Mouse (Mus musculus) fibroblast of lung, adult 2 months (primary cell): ENCODE measurements around the gene Pid1.

Source experiments
- DNase-seq: peaks from one replicate; pipeline ENCODE4 v3.0.0-alpha.2; 2011; ENCODE audit warnings: low read depth

Pid1 gene

DNA sequence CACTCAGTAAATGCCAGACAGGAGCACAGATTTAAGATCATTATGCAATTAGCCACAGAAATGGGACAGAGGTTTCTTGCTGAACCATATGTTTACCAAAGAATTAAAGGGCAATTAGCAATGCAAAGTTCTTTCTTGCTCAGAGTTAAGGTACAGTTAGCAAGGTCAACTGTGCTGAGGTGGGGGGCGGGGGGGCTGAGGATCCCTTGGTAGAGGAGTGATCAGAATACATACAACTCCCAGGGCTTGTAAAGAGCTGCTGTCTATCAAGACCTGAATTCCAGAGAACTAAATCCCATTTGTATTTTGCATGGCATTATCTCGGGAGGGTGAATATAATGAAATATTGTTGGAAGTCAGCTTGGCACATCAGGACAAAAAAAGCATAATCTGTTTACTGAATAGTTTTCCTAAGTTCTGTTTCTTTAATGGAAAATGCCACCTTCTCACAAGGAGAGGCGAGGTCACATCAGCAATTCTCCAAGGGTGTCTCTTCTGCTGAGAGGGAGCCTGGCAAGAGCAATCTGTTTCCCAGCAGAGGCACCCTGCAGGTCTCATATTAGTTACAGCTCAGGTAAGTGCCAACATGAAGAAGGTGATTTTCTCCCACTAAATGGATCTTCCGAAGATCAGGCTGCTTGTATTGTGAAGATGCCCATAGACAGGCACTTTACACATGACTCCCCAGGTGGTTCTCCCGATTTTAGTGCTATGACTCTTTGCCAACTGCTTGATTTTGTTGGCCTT, 306.9 kb downstream of the Pid1 start:
- no peak for DNase-seq

GRCm38 (mm10) chr1:84056306-84056705, 307.7 kb downstream of the Pid1 start:
- no peak for DNase-seq

DNA sequence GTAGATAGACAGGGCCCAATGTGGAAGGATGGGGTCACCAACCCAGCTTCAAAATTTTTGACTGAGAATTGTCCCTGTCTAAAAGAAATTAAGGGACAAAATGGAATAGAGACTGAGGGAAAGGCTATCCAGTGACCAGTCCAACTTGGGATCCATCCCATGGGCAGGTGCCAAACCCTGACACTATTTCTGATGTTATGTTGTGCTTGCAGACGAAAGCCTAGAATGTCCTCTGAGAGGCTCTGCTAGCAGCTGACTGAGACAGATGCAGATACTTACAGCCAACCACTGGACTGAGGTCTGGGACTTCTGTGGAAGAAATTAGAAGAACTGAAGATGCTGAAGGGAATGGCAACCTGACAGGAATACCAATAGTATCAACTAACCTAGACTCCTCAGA, 338.2 kb downstream of the Pid1 start:
- DNase-seq, result no peak

GRCm38 (mm10) chr1:84012871-84013375, 351.1 kb downstream of the Pid1 start:
- no peak for DNase-seq

GRCm38 (mm10) chr1:84002630-84003029, 361.4 kb downstream of the Pid1 start:
- DNase-seq, result no peak
